Mouse (Mus musculus): ENCODE results near the gene Phgdh.

DNA sequence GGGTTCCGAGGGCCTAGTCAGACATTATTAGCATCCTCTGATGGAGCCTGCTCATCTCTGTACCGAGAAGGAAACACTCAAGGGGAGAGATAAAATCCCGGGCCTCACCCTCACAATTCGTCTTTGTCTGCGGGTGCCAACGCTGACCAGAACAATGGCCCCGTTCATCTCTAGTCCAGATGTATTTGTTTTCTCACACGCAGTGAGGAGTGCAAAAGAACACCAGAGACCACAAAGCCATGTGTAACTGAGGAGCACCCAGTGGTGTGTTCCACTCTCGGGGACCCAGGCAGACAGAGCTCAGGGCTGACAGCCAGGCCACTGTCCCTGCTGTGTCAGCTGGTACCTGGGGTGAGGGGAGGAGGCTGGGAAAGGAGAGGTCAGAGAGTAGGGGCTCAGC, 15.6 kb downstream of the Phgdh start:
- TF ChIP-seq CTCF (IDR thresholded peaks at IDR 0.05; ENCODE audit: extremely low read depth, insufficient read length, insufficient replicate concordance, low read depth, low read length): no peak
- no peak for TF ChIP-seq POLR2A (IDR thresholded peaks at IDR 0.05; ENCODE audit: low read depth, low read length)

Measured in small intestine, adult 2 months (tissue).